Mouse (Mus musculus) liver, embryonic 16.5 days (tissue): ENCODE data around the gene Tubb3. TPM values are rescaled to one million over a fixed set of nuclear protein-coding genes. Genes with fewer than 3 reads are reported as not detected.
A peak's percentile ranks its signal among the peaks of the same experiment; 100 is the strongest.
"Not testable (repeated sequence)": the region's sequence is repeated elsewhere in the genome, so short reads cannot be mapped to it uniquely, and the experiment has no call there.

Experiments
- ATAC-seq: fragments of 200-750 bp; cut with Nextera tagmentation; 2 replicates; pipeline ENCODE4 v1.8.0; 2017; ENCODE audit warnings: low read depth, mild to moderate bottlenecking, moderate number of reproducible peaks, moderate library complexity
- H3K27ac ChIP-seq: fragments of 300-500 bp; sonication (generic); 2 replicates; pipeline ENCODE4 v1.5.1; 2014; ENCODE audit warnings: mild to moderate bottlenecking, low read length
- H3K27me3 ChIP-seq: fragments of 300-500 bp; sonication (generic); 2 replicates; pipeline ENCODE4 v1.6.1; 2014; ENCODE audit warnings: low read depth, low read length, mixed read lengths; ENCODE audit not compliant: control insufficient read depth, insufficient read depth
- H3K36me3 ChIP-seq: fragments of 300-500 bp; sonication (generic); 2 replicates; pipeline ENCODE4 v1.6.1; 2014; ENCODE audit warnings: mild to moderate bottlenecking; ENCODE audit not compliant: control insufficient read depth, insufficient read depth
- H3K4me1 ChIP-seq: fragments of 300-500 bp; sonication (generic); 2 replicates; pipeline ENCODE4 v1.6.1; 2014; ENCODE audit warnings: low read depth, low read length, mixed read lengths; ENCODE audit not compliant: control insufficient read depth
- H3K4me2 ChIP-seq: fragments of 300-500 bp; sonication (generic); 2 replicates; pipeline ENCODE4 v1.6.1; 2014; ENCODE audit warnings: low read depth, low read length, mixed read lengths
- H3K4me3 ChIP-seq: fragments of 300-500 bp; sonication (generic); 2 replicates; pipeline ENCODE4 v1.5.1; 2014; ENCODE audit warnings: low read depth, mild to moderate bottlenecking, low read length
- H3K9ac ChIP-seq: fragments of 300-500 bp; sonication (generic); 2 replicates; pipeline ENCODE4 v1.6.1; 2014; ENCODE audit warnings: low read depth, low read length
- H3K9me3 ChIP-seq: fragments of 300-500 bp; sonication (generic); replicated peaks from 2 replicates; pipeline ENCODE4 v1.6.1; 2016; ENCODE audit warnings: low read length; ENCODE audit not compliant: control insufficient read depth
- WGBS: fragments of 180-500 bp; shearing (Covaris S2); extraction: QIAGEN DNeasy Blood & Tissue Kit; methylation state at CpG from one replicate; pipeline ENCODE4 v1.1.7; 2014; ENCODE audit not compliant: insufficient replicate concordance; 5-methylcytosine and 5-hydroxymethylcytosine counted together
- polyA plus RNA-seq: library from polyadenylated mRNA; unstranded; fragments of >200 nt; fragmentation: Nextera tagmentation; extraction: Ambion mirVana; gene quantifications from 2 replicates; pipeline ENCODE4 v1.2.1, GENCODE M21; 2015

Gene Tubb3
- polyA plus RNA-seq, 1 experiment from 2014 or later = 0.64 TPM

DNA sequence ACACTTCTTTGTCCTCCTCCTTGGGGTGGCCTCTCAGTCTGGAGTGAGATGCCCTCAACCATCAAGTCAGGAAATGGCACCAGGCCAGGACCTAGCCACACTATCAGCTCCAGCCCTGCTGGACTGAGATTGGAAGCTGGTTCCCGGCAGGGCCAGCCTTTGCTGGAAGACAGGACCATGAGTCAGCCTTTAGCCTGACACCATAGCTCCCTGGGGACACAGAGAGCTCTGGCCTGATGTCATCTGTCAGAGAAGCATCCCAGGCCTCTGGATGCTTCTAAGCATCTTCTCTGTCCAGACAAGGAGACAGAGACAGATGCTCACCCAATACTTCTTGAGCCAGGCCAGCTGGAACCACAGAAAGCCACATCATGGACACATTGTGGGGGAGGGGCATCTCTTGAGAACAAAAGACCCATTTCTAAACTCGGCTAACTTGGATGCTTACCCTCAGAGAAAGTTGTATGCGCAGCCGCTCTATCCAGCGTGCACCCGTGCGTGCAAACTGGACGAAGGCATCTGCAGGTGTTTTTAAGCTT, 1.1 kb upstream of the Tubb3 start:
- 0 out of 2 replicates have a peak, but pooled peaks have one; percentile 9 for ATAC-seq
- peaks cover 48% of the 10 kb centered on the region for H3K4me1 ChIP-seq
- H3K27ac ChIP-seq = no peak overlapping the region
- no peak overlapping the region for H3K4me2 ChIP-seq
- H3K27me3 ChIP-seq = peaks cover 51% of the 10 kb centered on the region
- H3K4me3 ChIP-seq = no peak overlapping the region
- H3K9me3 ChIP-seq = no peaks in the 10 kb centered on the region
- H3K36me3 ChIP-seq = no peaks in the 10 kb centered on the region
- no peak overlapping the region for H3K9ac ChIP-seq
- 67% methylated on average over 8 of the region's 8 CpGs for WGBS

DNA sequence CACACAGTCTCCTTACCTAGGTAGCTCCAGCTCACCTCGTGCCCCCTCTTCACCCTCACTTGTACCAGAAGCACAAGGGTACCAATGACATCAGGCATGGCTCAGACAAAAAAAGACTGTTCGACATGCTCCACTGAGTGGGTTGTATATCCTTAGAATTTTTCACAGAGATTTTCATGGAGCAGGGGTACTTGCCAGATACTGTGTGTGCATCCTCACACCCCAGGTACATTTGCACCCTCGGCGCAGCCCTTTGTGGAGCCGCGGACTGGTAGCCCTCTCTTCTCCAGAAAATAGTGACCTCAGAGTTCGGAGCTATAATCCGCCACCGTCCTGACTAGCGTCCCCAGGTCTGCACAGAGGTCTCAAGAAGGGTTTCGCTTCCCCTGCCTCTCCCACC, 436 bp upstream of the Tubb3 start:
- no peak for ATAC-seq
- H3K27me3 ChIP-seq = peaks cover 51% of the 10 kb centered on the region
- H3K4me2 ChIP-seq = no peak overlapping the region; the same call in 1 of the 2 replicates
- H3K27ac ChIP-seq = no peak overlapping the region
- H3K9me3 ChIP-seq = no peaks in the 10 kb centered on the region
- no peak overlapping the region for H3K9ac ChIP-seq
- WGBS = 18% methylated on average over 11 of the region's 11 CpGs
- H3K36me3 ChIP-seq = no peaks in the 10 kb centered on the region
- H3K4me3 ChIP-seq = no peak overlapping the region
- H3K4me1 ChIP-seq = peaks cover 48% of the 10 kb centered on the region

DNA sequence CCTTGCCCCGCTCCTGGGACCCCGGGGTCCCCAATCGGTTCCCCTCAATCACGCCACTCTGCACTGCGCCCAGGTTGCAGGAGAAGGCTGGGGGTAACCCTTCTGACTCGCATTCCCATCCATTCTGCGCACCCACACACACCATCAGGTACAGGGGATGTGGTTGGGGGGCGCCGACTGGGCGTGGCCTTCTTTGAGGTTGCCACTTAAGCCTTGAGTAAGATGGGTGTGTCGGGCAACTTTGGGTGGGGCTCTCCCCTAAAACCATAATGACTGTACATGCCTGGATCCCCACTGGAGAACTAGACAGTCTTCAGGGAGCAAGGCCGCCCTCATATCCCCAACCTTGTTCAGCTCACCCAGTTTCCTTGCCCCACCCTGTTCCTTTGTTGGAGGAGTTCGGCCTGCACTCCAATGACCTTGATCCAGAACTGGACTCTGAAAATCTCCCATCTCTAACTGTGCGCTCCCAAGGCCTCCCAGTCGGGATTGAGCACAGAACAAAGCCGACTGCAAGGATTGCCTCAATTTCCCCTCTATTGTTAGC, 630 bp downstream of the Tubb3 start:
- H3K36me3 ChIP-seq = no peaks in the 10 kb centered on the region
- H3K4me3 ChIP-seq = peak overlapping the region; percentile 7
- peak overlapping the region; percentile 31 for H3K4me2 ChIP-seq
- no peak for ATAC-seq
- H3K4me1 ChIP-seq = peaks cover 53% of the 10 kb centered on the region
- 8% methylated on average over 16 of the region's 16 CpGs for WGBS
- no peak overlapping the region for H3K9ac ChIP-seq
- H3K9me3 ChIP-seq = no peaks in the 10 kb centered on the region
- peaks cover 51% of the 10 kb centered on the region for H3K27me3 ChIP-seq
- no peak overlapping the region for H3K27ac ChIP-seq

DNA sequence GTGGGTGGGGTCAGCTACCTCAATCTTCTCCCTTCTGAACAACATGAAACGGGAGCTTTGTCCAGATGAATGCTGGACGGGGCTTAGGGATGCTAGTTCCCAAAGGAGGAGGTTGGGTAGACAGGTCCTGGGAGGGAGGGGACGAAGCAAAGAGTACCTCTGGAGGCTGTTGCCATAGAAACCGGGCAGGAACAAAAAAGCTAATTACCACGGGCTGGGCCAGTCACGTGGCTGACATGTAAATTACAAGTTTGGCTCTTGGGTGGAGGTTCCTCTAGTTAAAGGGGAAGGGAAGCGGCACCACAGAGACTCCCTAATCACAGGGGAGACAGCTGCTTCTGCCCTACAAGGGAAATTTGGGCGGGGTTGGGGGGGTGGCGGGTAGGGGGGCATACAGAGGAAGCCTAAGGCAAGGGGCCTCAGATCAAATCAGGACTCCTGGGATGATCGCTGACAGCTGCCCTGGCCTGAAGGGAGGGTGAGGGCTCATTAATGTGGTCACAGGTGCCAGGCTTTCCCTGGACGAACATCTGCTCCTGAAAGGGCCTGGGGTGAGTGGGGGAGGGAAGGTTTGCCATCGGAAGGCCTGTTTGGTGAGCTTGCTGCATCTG, 1.4 kb downstream of the Tubb3 start:
- under 1% methylated on average over 12 of the region's 12 CpGs for WGBS
- Histone ChIP-seq H3K36me3 (no peaks in the 10 kb centered on the region), H3K4me2 (no peak overlapping the region), H3K27ac (no peak overlapping the region), H3K9me3 (no peaks in the 10 kb centered on the region), H3K4me3 (no peak overlapping the region), H3K4me1 (peaks cover 50% of the 10 kb centered on the region), H3K27me3 (peaks cover 49% of the 10 kb centered on the region), H3K9ac (no peak overlapping the region)
- ATAC-seq = no peak

DNA sequence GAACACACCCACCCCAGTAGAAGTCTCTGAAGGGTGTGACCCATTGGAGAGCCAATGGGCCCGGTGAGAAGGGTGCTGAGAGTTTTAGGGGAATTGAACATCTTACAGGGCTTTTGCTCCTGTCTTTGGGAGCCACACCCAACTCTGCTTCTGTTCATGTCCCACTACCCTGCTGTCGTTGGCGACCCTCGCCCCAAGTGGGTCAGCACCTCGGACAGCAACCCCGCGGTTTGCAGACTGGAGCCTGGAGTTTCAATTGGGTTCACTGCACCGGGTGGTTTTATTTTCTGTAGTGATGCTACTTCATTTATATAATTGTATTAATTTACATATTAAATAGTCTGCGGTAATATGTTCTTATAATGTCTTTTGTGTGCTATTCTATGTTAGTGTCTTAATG, 3.0 kb downstream of the Tubb3 start:
- H3K27me3 ChIP-seq = peaks cover 40% of the 10 kb centered on the region
- H3K4me3 ChIP-seq = no peak overlapping the region

DNA sequence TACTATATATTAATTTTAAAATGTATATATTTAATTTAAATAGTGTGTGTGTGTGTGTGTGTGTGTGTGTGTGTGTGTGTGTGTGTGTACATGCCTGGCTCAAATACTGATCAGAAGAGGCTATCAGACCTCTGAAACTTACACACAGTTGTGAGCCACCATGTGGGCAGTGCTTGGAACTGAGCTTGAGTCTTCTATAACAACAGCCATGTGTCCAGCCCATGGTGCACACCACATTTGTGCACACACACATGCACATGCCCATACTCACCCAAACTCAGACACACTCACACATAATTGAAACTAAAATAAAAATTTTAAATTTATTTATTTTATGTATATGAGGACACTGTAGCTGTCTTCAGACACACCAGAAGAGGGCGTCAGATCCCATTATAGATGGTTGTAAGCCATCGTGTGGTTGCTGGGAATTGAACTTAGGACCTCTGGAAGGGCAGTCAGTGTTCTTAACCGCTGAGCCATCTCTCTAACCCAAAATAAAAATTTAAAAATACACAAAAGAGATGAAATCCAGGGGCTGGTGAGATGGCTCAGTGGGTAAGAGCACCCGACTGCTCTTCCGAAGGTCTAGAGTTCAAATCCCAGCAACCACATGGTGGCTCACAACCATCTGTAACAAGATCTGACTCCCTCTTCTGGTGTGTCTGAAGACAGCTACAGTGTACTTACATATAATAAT, 3.9 kb downstream of the Tubb3 start:
- H3K9ac ChIP-seq, H3K36me3 ChIP-seq, ATAC-seq: not testable (repeated sequence)

More for the DNA sequence above, 3.0 kb downstream of the Tubb3 start:
- ATAC-seq = no peak
- Histone ChIP-seq H3K36me3 (no peaks in the 10 kb centered on the region), H3K27ac (no peak overlapping the region), H3K9me3 (no peaks in the 10 kb centered on the region), H3K4me1 (peaks cover 35% of the 10 kb centered on the region), H3K9ac (no peak overlapping the region), H3K4me2 (no peak overlapping the region)
- 8% methylated on average over 9 of the region's 9 CpGs for WGBS

DNA sequence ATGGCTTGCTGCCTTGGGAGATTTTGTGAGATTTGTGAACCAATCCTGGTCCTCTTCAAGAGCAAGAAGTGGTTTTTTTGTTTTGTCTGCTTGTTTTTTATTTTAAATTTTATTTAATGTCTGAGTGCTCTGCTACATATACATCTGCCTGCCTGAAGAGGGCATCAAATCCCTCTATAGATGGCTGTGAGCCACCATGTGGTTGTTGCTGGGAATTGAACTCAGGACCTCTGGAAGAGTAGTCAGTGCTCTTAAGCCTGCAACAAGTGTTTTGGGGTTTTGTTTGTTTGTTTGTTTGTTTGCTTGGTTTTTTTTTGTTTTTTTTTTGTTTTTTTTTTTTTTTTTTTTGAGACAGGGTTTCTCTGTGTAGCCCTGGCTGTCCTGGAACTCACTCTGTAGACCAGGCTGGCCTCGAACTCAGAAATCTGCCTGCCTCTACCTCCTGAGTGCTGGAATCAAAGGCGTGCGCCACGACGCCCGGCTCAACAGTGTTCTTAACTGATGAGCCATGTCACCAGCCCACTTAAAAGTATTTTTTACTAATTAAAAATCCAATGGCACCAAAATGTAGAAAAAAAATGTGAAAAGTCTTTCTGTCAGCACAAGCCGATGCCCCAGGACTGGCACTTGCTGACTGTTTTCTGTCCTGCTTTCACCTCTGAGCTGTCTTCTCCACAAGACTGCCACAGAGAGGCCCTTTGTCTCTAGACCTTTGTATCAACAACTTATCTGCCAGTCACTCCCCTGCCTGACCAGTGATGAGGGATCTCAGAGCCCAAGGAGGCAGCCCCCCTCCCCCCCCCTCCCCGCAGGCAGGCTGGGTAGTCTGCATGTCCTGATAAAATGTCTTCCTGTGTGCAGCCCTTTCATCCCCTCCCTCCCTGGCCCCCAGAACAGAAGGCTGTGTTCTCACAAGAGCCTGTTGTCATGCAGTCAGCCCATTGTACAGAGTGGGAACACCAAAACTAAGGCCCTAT, 5.0 kb downstream of the Tubb3 start:
- peaks cover 21% of the 10 kb centered on the region for H3K27me3 ChIP-seq
- H3K4me3 ChIP-seq = no peak overlapping the region
- H3K9me3 ChIP-seq = no peaks in the 10 kb centered on the region
- ATAC-seq = peak; percentile 85
- H3K27ac ChIP-seq = 0 out of 2 replicates have a peak overlapping the region, but pooled peaks have one; percentile 48
- H3K4me2 ChIP-seq = no peak overlapping the region
- peaks cover 21% of the 10 kb centered on the region for H3K4me1 ChIP-seq
- 32% methylated on average over 8 of the region's 8 CpGs for WGBS
- H3K9ac ChIP-seq = peak overlapping the region; percentile 9; the same call in 1 of the 2 replicates
- H3K36me3 ChIP-seq = no peaks in the 10 kb centered on the region

More for the DNA sequence above, 3.9 kb downstream of the Tubb3 start:
- H3K4me3 ChIP-seq, H3K9me3 ChIP-seq, H3K27ac ChIP-seq, H3K4me2 ChIP-seq: not testable (repeated sequence)
- peaks cover 26% of the 10 kb centered on the region for H3K4me1 ChIP-seq
- H3K27me3 ChIP-seq = peaks cover 32% of the 10 kb centered on the region
- WGBS = 61% methylated on average over 5 of the region's 5 CpGs

DNA sequence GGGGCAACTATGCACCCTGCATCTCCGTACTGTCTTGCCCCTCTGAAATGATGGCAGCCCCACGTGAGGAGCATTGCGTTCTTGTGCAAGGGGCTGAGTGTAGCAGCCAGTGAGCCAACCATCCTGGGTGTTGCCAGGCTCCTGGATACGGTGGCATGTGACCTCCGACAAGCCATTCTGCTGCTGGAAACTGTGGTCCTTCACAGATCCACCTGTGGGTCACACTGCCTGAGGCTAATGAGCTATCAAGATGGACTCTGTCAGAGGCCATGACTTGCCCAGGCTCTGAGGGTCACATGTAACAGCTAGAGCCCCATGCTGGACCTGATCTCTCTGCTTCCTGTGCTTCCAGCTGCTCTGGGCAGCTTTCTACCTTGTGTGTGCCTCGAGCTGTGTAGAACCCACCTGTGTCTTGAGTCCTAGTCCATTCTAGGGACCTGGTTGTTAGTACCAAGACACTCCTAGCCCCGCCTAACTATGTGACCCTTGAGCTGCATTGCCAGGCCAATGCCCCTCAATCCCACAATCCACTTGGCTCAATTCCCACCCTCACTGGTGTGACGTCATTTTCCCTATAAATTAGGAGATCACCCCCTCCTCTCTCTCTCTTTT, 5.8 kb downstream of the Tubb3 start:
- H3K27ac ChIP-seq = no peak overlapping the region
- 47% methylated on average over 8 of the region's 8 CpGs for WGBS
- H3K27me3 ChIP-seq = peaks cover 13% of the 10 kb centered on the region
- H3K4me2 ChIP-seq = no peak overlapping the region
- H3K9me3 ChIP-seq = no peaks in the 10 kb centered on the region
- ATAC-seq = peak; percentile 14; the same call in 1 of the 2 replicates
- H3K9ac ChIP-seq = peak overlapping the region; percentile 9; the same call in 1 of the 2 replicates
- no peaks in the 10 kb centered on the region for H3K36me3 ChIP-seq
- peaks cover 15% of the 10 kb centered on the region for H3K4me1 ChIP-seq
- no peak overlapping the region for H3K4me3 ChIP-seq
